Mouse (Mus musculus): ENCODE measurements around the gene Gm10719. TPM values are rescaled to one million over a fixed set of nuclear protein-coding genes. Genes with fewer than 3 reads are reported as not detected.
"Not testable (repeated sequence)": the region's sequence is repeated elsewhere in the genome, so short reads cannot be mapped to it uniquely, and the experiment has no call there.

The Gm10719 gene
- polyA plus RNA-seq, 1 experiment from 2014 or later, result 0.28 TPM

DNA sequence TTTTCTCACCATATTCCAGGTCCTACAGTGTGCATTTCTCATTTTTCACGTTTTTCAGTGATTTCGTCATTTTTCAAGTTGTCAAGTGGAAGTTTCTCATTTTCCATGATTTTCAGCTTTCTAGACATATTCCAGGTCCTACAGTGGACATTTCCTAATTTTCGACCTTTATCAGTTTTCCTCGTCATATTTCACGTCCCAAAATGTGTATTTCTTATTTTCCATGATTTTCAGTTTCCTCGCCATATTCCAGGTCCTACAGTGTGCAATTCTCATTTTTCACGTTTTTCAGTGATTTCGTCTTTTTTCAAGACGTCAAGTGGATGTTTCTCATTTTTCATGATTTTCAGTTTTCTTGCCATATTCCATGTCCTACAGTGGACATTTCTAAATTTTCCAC, 10.0 kb downstream of the Gm10719 start:
- not testable (repeated sequence) for H3K27me3 ChIP-seq (replicated peaks); H3K9ac ChIP-seq; H3K27ac ChIP-seq (replicated peaks); H3K4me1 ChIP-seq; H3K4me2 ChIP-seq; H3K4me3 ChIP-seq; H3K9me3 ChIP-seq; H3K36me3 ChIP-seq; ATAC-seq (ENCODE audit: extremely low read depth, insufficient number of reproducible peaks, low FRiP score, low TSS enrichment)
- WGBS, result 64% methylated on average over 9 of the region's 9 CpGs

DNA sequence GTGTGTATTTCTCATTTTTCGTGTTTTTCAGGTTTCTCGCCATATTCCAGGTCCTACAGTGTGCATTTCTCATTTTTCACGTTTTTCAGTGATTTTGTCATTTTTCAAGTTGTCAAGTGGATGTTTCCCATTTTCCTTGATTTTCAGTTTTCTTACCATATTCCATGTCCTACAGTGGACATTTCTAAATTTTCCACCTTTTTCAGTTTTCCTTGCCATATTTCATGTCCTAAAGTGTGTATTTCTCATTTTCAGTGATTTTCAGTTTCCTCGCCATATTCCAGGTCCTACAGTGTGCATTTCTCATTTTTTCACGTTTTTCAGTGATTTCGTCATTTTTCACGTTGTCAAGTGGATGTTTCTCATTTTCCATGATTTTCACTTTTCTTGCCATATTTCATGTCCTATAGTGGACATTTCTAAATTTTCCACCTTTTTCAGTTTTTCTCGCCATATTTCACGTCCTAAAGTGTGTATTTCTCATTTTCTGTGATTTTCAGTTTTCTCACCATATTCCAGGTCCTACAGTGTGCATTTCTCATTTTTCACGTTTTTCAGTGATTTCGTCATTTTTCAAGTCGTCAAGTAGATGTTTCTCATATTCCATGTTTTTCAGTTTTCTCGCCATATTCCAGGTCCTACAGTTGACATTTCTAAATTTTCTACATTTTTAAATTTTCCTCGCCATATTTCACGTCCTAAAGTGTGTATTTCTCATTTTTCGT, 12.2 kb downstream of the Gm10719 start:
- not testable (repeated sequence) for H3K27ac ChIP-seq (replicated peaks); H3K9ac ChIP-seq; H3K9me3 ChIP-seq; H3K4me1 ChIP-seq; ATAC-seq (ENCODE audit: extremely low read depth, insufficient number of reproducible peaks, low FRiP score, low TSS enrichment); H3K36me3 ChIP-seq; H3K27me3 ChIP-seq (replicated peaks); H3K4me3 ChIP-seq; H3K4me2 ChIP-seq
- 58% methylated on average over 14 of the region's 16 CpGs for WGBS

DNA sequence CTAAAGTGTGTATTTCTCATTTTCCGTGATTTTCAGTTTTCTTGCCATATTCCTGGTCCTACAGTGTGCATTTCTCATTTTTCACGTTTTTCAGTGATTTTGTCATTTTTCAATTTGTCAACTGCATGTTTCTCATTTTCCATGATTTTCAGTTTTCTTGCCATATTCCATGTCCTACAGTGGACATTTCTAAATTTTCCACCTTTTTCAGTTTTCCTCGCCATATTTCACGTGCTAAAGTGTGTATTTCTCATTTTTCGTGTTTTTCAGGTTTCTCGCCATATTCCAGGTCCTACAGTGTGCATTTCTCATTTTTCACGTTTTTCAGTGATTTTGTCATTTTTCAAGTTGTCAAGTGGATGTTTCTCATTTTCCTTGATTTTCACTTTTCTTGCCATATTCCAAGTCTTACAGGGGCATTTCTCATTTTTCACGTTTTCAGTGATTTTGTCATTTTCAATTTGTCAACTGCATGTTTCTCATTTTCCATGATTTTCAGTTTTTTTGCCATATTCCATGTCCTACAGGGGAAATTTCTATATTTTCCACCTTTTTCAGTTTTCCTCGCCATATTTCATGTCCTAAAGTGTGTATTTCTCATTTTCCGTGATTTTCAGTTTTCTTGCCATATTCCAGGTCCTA, 13.6 kb downstream of the Gm10719 start:
- H3K4me3 ChIP-seq; H3K36me3 ChIP-seq; H3K9me3 ChIP-seq; ATAC-seq (ENCODE audit: extremely low read depth, insufficient number of reproducible peaks, low FRiP score, low TSS enrichment); H3K27me3 ChIP-seq (replicated peaks); H3K4me2 ChIP-seq; H3K27ac ChIP-seq (replicated peaks); H3K9ac ChIP-seq; H3K4me1 ChIP-seq: not testable (repeated sequence)
- 55% methylated on average over 3 of the region's 10 CpGs for WGBS

DNA sequence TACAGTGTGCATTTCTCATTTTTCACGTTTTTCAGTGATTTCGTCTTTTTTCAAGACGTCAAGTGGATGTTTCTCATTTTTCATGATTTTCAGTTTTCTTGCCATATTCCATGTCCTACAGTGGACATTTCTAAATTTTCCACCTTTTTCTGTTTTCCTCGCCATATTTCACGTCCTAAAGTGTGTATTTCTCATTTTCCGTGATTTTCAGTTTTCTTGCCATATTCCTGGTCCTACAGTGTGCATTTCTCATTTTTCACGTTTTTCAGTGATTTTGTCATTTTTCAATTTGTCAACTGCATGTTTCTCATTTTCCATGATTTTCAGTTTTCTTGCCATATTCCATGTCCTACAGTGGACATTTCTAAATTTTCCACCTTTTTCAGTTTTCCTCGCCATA, 17.1 kb downstream of the Gm10719 start, which contains the start of gene Gm17535:
Gene Gm17535, plus strand, starts transcription at position 301 of the 400 bp plus-strand sequence.
- not testable (repeated sequence) for H3K9me3 ChIP-seq; H3K9ac ChIP-seq; H3K27ac ChIP-seq (replicated peaks); H3K4me3 ChIP-seq; H3K27me3 ChIP-seq (replicated peaks); H3K36me3 ChIP-seq; H3K4me1 ChIP-seq; H3K4me2 ChIP-seq; ATAC-seq (ENCODE audit: extremely low read depth, insufficient number of reproducible peaks, low FRiP score, low TSS enrichment)
- WGBS, result 68% methylated on average over 2 of the region's 8 CpGs

DNA sequence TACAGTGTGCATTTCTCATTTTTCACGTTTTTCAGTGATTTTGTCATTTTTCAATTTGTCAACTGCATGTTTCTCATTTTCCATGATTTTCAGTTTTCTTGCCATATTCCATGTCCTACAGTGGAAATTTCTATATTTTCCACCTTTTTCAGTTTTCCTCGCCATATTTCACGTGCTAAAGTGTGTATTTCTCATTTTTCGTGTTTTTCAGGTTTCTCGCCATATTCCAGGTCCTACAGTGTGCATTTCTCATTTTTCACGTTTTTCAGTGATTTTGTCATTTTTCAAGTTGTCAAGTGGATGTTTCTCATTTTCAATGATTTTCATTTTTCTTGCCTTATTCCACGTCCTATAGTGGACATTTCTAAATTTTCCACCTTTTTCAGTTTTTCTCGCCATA, 19.4 kb downstream of the Gm10719 start, which contains the start of gene Gm10715:
Gene Gm10715, plus strand, starts transcription at position 301 of the 400 bp plus-strand sequence.
- not testable (repeated sequence) for H3K9me3 ChIP-seq; H3K4me1 ChIP-seq; H3K27ac ChIP-seq (replicated peaks); ATAC-seq (ENCODE audit: extremely low read depth, insufficient number of reproducible peaks, low FRiP score, low TSS enrichment); H3K9ac ChIP-seq; H3K27me3 ChIP-seq (replicated peaks); H3K4me3 ChIP-seq; H3K36me3 ChIP-seq; H3K4me2 ChIP-seq
- 68% methylated on average over 8 of the region's 8 CpGs for whole genome bisulfite sequencing

DNA sequence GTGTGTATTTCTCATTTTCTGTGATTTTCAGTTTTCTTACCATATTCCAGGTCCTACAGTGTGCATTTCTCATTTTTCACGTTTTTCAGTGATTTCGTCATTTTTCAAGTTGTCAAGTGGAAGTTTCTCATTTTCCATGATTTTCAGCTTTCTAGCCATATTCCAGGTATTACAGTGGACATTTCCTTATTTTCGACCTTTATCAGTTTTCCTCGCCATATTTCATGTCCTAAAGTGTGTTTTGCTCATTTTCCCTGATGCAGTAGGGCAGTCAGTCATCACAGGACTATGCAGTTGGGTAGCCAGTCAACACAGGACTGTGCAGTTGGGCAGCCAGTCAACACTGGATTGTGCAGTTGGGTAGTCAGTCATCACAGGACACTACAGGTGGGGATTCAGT, 21.0 kb downstream of the Gm10719 start:
- ATAC-seq (ENCODE audit: extremely low read depth, insufficient number of reproducible peaks, low FRiP score, low TSS enrichment), result not testable (repeated sequence)

More for the DNA sequence above, 21.0 kb downstream of the Gm10719 start:
- peaks cover 14% of the 10 kb centered on the region; the same call in 1 of the 2 replicates for H3K9me3 ChIP-seq
- 59% methylated on average over 4 of the region's 4 CpGs for WGBS
- H3K27me3 ChIP-seq (replicated peaks); H3K36me3 ChIP-seq; H3K4me3 ChIP-seq; H3K4me1 ChIP-seq; H3K4me2 ChIP-seq; H3K27ac ChIP-seq (replicated peaks); H3K9ac ChIP-seq: not testable (repeated sequence)

Small RNAs within 50 kb of the gene (microRNA-seq; reads per million reads assigned to microRNA genes)
- not detected for gene Mir101c

Other genes with a start within 250 kb of the Gm10719 start
- not detected in 2 replicates for gene Gm10722, start 16.5 kb upstream of the Gm10719 start, polyA plus RNA-seq (2015; fragmentation: Nextera tagmentation; extraction: Ambion mirVana)
- not detected in 2 replicates for gene Gm11168, start 14.1 kb upstream of the Gm10719 start, polyA plus RNA-seq (2015; fragmentation: Nextera tagmentation; extraction: Ambion mirVana)
- 0.48 TPM in 1 of 2 replicates, not detected in the other for gene Gm10721, start 4.3 kb upstream of the Gm10719 start, polyA plus RNA-seq (2015; fragmentation: Nextera tagmentation; extraction: Ambion mirVana)
- not detected in 2 replicates for gene Gm10720, start 1.8 kb upstream of the Gm10719 start, polyA plus RNA-seq (2015; fragmentation: Nextera tagmentation; extraction: Ambion mirVana)
- gene Gm10718, start 6.1 kb downstream of the Gm10719 start, polyA plus RNA-seq (2015; fragmentation: Nextera tagmentation; extraction: Ambion mirVana), result 0.56 and 1.4 TPM in 2 replicates
- gene Gm10717, start 8.0 kb downstream of the Gm10719 start, polyA plus RNA-seq (2015; fragmentation: Nextera tagmentation; extraction: Ambion mirVana), result 0.64 TPM in 1 of 2 replicates, not detected in the other
- gene Gm17535, start 17.2 kb downstream of the Gm10719 start, polyA plus RNA-seq (2015; fragmentation: Nextera tagmentation; extraction: Ambion mirVana), result not detected in 2 replicates
- gene Gm10715, start 19.5 kb downstream of the Gm10719 start, polyA plus RNA-seq (2015; fragmentation: Nextera tagmentation; extraction: Ambion mirVana), result not detected in 2 replicates

Data from heart, embryonic 13.5 days (tissue).